Mouse (Mus musculus): Measurements from ENCODE around the gene Eif4g3.

Eif4g3 gene

DNA sequence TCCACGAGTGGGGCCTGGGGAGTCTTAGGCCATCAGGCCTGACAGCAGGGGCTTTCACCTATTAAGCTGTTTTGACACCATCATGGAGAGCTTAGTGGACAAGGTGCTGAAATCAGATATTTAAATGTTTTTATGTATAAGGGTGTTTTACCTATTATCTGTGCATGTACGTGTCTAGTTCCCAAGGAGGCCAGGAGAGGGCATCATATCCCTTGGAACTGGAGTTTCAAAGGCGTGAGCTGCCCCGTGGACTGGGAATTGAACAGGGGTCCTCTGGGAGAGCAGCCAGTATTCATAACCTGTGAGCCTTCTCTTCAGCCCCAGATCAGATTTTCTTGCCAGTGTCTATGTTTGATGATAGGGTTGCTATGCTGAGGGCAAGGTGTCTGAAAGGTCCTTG, 2.4 kb upstream of the Eif4g3 start:
- no peak for DNase-seq

DNA sequence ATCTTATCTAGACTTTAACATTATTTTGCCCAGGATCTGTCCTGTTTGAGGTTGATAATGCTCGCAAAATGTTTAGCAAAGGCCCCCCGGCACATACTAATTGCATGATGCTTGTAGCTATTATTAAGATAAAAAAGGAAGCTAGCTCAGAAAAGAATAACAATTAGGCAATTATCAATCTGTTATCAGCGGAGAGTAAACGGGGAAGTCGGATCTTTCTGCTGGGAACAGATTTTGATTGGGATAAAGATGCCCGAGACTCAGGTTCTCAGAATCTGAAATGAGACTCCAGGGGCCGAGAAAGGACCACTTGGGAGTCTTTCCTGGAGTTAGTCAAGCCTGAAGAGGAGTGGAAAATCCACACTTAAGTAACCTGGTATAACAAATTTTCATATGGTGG, 1.6 kb upstream of the Eif4g3 start:
- DNase-seq = no peak

DNA sequence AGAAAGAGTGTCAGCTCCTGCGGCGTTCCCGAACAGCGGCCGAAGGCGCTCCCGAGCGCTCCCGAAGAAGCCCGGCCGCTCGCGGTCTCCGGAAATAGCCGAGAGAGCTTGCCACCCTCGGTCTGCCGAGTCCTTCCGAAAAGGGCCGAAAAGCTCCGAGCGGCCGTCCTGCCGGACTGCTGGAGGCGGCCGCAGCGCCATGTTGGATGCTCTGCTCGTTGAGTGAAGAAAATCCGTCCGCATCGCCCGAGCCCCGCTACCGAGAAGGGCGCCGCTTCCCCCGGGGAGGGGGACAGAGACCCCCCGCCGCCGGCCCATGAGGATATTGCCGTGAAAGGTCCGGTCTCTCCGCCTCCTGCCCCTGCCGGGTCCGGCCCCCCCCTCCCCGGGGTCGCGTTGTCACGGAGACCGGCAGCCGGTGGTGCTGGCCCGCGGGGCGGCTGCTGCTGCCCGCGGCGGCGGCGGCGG, 503 bp downstream of the Eif4g3 start:
- peak; percentile 98 for DNase-seq

DNA sequence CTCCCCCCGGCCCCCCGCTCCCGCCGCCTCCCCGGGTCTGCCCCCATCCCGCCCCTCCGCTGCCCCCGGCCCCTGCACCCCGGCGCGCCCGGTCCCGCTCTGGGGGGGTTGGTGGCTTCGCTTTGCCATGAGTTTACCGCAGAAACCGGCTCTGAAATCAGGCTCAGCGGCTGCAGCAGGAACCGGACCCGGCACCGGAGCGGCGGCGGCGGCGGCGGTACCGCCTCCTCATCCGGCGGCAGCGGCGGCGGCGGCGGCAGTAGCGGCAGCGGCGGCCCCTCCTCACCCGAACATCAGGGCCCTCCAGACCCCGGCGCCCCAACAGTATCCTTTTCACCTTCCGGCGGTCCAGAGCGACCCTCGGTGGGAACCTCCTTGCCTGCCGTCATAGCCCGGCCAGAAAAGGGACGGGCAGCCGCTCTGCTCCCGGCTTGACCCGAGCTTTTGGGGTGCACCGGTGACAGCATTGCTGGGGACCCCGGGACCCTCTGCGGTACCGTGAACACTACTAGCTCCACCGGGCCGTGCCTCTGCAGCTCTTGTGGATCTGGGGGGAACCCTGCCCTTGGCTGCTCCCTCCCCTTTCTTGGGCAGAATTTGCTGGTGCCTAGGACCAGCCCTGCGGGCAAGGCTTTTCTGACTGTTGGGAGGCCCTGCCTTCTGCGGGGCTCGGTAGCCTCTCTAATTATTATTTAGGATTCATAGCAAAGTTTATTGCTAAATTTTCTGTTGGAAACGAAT, 1.2 kb downstream of the Eif4g3 start:
- DNase-seq = no peak

DNA sequence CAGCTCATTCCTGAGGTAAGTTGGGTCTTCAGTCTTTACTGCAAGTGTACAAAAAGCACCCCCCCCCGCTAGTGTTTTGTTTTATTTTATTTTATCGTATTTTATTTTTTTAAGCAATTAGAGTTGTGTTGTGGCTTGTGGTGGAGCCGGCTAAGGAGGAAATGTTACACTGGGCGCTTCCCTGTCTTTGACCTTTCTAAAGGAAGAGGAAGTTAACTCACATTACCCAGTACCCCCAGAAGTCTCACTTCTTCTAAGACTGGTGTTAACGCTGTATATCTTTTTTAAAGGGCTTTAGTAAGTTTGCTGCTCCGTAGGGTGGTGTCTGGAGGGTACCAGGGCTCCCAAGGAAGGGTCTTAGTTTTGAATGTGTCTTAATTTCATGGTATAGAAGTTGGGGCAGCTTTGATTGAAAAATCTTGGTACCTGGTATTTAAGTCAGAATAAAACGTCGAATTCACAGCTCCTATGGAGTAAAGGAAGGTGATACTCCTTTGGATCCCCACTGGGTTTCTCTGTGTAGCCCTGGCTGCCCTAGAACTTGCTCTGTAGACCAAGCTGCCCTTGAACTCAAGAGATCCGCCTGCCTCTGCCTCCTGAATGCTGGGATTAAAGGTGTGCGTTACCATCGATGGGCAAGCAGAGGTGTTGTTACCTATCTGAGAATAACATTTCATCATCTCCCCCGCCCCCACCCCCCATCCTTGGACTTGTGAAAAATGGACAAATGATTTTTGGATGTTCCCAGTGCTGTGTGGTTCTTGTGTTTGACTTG, 1.9 kb downstream of the Eif4g3 start:
- DNase-seq = no peak

DNA sequence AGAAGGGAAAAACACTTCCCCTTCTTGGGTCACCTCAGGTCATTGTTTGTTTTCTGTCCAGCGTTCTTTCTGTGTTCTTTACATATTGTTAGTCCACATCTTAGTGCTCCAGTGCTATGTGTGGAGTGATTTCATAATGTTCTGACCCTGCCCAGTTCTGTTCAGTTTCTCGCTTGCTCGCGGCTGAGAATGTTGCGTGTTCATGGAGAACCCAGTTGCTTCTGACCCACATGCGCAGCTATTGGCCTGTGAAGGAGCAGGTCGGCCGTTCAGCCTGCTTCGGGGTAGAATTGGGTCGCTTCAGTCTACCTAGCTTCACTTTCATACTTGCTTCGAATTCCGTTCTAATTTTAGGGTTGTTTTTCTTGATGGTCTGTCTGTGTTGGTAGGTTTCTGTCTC, 2.6 kb downstream of the Eif4g3 start:
- DNase-seq = no peak

DNA sequence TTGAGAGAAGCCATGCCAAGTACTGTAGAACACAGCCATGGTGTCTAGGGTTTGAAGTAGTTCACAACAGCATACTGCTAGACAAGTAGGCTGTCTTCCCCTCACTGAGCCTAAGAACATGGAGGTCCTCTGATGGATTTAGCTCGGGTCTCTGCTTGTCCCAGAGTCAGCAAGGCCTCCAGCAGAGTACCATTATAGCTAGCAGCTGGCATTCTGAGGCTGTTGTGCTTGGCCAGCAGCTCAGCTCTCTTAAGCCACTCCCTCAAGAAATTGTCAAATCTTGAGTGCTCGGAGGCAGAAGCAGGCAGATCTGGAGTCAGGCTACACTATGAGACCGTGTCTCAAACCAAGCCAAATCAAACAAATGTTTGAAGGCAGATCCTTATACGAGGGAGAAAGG, 5.4 kb downstream of the Eif4g3 start:
- no peak for DNase-seq

DNA sequence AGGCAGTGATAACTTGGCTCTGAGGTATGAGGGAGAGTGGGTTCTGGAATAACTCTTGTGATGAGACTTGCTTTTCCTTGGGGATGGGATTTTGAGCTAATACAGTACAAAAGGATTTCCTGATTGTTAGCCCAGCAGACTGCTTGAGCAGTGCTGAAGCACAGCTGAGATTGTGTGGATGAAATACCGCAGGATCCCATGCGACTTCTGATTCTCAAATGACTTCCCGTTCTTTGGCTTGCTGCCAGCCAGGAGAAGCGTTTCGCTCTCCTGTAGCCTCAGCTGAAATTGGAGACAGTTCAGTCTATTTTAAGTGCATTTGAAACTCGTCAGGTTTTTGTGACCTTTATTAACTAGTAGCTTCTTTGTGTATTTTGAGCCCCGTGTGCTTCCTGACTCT, 7.9 kb downstream of the Eif4g3 start:
- no peak for DNase-seq

DNA sequence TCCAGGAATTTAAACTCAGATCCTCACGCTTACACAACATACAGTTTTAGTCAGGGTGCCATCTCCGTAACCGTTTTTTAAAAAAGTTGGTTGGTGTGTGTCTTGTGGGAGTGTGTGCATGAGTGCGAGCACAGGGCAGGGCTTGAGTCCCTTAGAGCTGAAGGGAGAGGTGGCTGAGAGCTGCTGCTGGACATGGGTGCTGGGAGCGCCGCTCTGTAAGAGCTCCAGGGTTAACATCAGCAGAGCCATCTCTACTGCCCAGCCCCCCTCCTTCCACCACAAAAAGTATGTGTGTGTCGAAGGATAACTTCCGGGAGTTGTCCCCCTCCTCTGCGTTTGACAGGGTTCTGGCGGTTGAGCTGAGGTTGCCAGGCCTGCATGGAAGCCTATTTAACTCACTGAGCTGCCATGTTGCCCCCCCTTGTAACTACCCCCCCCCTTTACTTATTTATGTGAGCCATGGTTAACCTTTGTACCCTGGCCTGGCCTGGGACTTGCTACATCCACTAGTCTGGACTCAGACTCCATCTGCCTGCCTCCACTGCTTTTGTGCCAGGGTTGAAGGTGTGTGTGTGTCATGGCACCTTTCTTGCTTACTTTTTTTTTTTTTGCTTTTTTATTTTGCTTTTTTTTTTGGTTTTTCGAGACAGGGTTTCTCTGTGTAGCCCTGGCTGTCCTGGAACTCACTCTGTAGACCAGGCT, 11.2 kb downstream of the Eif4g3 start:
- DNase-seq = no peak

DNA sequence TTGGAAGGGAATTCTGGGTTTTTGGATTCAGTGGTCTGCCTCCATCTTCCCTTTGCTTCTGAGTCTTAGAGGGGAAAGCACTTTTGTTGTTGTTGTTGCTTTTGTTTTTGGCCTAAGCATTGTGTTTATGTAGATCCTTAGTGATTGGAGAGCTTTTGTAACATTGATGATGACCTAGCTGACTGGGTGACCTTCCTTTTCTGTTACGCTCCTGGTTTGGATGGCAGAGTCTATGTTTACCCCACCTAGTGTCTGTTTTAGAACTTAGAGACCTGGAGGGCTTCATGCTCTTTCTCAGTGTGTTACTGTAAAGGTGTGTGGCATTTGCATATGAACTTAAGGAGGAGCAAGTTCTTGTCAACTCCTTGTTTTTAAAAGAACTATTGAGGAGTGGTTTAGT, 13.0 kb downstream of the Eif4g3 start:
- no peak for DNase-seq

DNA sequence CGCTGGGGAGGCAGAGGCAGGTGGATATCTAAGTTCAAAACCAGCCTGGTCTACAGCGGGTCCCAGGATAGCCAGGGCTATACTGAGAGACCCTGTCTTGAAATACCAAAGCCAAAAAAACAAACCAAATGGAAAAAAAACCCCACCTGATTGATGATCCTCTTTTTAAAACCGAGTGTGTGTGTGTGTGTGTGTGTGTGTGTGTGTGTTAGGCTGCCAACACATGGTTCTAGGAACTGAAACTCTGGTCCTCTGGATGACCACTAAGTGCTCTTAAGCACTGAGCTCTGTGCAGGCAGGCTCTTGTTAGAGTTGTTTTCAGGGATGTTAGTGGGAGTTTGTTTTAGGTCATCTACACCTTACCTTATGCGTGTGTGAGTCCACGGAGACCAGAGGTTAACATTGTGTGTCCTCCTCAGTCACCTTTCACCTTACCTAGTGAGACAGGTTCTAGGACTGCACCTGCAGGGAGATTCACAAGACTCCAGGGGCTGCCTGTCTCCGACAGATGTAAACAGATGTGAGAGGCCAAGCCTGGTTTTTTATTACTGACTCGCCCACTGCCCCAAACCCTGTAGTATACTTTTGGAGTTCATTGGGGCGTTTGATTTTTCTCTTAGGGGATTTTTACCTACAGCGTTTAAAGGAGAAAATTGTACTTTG, 14.3 kb downstream of the Eif4g3 start:
- no peak for DNase-seq

DNA sequence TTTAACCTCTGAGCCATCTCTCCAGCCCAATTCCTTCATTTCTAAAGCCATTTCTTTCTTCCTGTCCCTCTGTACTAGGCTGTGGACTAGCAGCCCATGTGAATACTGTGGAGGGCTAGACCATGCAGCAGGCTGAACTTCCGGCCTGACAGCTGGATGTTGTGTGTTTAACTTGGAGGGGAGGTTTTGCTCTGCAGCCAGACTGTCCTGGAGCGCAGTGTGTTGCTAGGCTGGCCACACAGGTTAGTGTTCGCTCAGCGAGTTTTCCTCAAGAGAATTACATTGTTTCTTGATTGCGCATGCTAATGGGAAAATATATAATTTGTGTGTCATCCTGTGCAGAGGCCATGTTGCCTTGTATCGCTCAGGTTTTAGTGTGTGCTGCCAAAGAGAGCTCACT, 15.8 kb downstream of the Eif4g3 start:
- no peak for DNase-seq

DNA sequence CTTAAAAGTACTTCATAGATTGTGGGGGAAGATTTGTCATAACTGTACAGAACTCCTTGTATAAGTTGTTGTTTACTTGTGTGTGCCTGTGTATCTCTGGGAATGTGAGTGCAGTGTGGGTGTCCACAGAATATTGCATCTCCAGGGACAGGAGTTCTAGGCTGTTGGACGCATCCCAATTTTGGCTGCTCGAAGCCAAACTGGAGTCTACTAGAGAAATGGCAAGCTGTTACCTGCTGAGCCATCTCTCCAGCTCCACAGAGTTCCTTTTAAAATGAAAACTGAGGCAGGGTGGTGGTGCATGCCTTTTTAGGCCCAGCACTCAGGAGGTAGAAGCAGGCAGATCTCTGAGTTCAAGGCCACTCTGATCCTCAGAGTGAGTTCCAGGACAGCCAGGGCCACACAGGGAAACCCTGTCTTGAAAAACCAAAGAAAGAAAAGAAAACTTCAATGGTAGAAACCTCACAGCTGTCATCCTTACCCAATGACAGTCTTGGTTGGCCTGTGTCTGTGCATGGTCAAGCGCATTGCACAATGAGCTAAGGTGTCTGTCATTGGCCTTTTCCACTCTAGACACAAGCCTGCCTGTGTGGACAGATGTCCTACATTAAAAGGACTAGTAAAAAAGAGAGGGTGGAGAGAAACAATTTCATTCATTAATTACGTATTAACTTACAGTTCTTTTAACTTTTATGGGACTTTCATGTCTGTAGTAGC, 17.1 kb downstream of the Eif4g3 start:
- no peak for DNase-seq

DNA sequence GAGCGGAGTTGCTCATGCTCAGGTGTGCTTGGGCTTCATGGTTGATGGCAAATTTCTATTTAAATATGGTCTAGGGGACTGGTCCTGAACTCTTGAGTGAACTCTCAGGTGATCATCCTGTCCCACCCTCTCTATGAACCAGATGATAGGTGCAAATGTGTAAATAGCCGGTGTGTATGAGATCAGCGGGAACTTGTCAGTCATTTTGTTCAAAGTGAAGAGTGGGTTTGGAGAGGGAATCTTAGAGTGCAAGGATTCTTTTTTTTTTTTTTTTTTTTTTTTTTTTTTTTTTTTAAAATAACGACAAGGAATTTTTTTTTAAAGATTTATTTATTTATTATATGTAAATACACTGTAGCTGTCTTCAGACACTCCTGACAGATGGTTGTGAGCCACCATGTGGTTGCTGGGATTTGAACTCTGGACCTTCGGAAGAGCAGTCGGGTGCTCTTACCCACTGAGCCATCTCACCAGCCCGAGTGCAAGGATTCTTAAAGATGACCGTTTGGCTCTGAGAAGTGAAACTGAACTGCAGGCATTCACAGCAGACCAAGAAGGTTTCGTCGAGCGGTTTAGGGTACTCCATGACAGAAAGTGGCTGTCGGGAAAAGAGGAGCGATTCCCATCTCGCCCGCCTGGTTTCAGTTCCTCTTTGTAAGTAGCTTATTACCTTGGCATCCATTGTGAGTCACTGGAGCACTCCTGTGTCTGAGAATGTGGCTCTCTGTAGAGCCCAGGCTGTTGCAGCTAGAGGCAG, 21.1 kb downstream of the Eif4g3 start:
- peak; percentile 62 for DNase-seq

DNA sequence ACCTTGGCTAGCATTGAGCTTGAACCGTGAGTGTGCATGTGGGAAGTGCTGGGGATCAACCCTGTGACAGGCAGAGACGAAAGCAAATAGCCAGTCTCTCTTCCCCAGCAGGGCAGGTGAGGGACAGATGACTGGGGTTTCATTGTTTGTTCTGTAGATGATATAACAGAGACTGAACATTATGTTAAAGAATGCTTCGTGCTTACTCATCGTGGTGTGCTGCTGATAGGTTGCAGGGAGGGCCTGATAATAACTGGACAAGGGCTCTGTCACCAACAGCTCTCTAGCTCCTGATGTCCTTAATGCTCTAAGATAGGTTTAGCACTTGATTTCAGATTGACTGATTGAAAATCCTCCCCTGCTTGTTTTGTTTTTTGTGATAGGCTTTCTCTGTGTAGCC, 23.1 kb downstream of the Eif4g3 start:
- no peak for DNase-seq

DNA sequence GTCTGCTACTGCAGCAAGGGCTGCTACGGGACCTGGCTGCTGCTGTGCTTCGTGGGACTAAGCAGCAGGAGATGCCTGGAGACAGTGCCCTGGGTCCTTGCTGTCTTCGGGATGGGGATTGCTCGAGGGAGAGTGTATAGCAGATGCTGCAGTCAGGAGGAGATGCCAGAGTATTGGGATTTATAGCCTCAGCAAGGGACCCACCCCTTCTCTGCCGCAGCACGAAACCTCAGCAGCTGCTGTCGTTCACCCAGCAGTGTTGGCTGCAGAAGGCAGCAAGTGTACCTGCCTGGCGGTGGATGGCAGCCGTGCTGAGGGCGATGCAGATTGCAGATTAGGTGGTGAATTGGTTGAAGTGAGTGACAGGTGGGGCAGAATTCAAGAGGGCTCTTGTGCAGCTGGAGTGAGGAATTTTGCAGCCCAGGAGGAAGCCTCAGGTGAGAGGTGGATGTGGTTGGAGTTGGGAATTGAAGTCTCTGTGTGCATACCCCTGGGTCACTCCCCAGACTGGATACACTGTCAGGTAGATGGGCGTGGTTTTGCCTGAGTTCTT, 24.3 kb downstream of the Eif4g3 start:
- DNase-seq = no peak

DNA sequence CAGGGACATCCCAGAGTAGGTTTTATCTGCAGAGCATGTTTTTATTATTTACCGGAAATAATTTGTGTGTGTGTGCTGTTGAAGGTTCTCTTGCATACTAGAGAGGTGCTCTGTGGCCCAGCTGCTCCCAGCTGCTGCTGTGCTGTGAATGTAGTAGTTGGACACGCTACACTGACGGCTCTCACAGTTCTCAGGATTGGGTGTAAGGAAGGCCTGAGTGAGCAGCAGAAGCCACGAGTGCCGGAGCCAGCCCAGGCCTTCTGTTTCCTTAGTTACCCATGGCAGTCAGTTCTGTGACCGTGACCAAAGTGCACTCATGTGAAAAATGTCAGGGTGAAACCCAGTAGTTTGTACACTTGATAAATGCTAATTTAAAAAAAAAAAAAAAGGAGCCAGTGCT, 25.2 kb downstream of the Eif4g3 start:
- DNase-seq = no peak

DNA sequence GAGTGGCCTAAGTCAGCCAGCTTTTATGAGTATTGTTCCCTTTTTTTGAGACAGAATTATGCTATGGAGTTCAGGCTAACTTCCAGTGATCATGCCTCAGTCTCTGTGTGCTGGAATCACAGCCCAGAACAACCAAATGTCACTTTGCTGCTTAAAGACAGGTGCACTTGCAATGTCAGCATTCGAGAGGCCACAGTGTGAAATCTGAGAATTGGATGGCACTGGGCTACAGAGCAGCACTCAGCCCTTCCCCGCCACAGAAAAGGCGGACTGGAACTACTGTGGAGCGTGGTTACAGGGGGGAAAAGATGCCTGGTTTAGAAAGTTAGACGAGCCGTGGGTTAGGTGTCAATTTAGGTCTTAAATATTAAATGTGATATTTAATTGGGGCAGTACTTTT, 27.4 kb downstream of the Eif4g3 start:
- DNase-seq = no peak

DNA sequence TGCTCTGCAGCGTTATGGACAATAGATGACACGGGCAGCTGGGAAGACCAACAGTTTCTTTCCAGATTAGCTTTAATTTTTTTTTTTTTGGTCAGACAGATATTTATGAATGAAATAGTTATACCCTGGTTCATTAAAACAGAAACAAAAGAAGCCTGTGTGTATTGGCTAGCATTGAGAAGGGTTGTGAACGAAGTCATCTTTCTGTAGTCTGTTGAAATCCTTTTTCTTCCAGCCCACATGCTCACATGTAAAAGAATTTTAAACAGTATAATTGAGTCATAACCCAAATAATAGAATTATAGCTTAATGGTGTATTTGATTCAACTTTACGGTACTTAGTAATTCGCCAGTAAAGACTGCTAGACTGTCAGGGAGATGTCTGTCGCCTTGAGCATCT, 28.8 kb downstream of the Eif4g3 start:
- DNase-seq = no peak

DNA sequence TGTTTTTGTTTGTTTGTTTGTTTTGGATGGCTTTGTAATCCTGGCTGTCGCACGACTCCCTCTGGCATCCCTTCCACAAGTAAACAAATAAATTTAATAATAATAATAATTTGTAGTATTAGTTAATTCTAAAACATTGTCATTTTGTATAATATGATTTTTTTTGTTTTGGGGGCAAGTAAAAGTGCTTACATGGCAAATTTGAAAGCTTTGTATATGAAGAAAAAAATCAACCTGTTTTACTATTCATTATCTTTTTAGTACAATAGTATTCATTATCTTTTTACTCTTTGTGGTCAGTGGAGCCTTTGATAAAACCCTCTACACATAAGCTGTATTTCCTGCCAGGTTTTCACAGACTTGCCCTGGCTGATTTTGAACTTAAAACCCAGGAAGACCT, 29.9 kb downstream of the Eif4g3 start:
- DNase-seq = no peak

DNA sequence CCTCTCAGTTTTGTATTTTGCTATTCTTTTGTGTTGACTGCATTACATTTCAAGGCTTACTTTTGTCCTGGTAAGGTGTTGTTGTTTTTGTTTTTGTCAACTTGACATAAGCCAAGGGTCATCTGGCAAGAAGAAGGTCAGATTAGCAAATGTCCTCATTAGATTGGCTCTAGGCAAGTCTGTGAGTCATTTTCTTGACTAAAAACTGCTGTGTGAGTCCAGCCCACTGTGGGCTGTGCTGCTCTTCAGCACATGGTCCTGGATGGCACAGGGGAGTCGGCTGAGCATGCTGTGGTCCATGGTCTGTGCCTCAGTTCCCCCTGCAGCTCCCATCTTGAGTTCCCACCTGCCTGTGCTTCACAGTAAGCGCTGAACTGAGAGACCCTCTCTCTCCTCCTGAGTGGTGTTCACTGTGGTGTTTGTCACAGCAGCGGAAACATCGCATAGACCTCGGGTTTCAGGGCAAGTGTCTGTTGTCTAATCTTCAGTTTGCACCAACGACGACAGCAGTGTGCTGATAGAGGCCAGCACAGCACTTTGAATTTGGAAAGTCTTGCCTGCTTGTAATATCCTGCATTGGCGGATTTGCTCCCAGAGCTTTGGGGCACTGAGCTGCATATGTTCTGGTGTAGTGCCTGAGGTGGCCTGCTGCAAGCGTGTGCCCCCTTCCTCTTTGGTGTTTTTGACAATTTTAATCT, 30.7 kb downstream of the Eif4g3 start:
- DNase-seq = no peak

All from layer of hippocampus, adult 9-11 months (tissue).